Mouse (Mus musculus): Measurements from ENCODE around the gene Stam. TPM values are rescaled to one million over a fixed set of nuclear protein-coding genes. Genes with fewer than 3 reads are reported as not detected.

Stam gene
- polyA plus RNA-seq, 1 experiment = 31.9 TPM

DNA sequence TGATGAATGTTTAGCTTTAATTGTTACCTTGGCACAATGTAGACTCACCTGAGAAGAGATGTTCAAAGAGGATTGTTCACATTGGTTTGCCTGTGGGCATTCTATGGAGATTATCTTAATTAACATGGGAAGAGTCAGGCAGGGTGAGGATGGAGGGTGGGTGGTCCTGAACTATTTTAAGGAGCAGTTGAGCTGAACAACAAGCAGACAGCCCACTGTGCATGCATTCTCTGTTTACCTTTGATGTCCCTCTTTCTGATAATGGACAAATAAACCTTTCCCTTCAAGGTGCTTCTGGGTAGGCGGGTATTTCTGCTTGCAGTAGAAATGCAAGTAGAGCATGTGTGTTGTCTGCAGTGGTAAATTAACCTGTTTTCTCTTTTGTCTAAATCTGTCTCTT, 30.0 kb downstream of the Stam start:
- Histone ChIP-seq H3K4me3 (no peak overlapping the region), H3K36me3 (ENCODE audit: control insufficient read depth, insufficient read depth) (peaks cover 18% of the 10 kb centered on the region), H3ac (ENCODE audit: control insufficient read depth, insufficient read length) (no peak overlapping the region), H3K4me2 (ENCODE audit: low read depth) (no peak overlapping the region), H3K27me3 (ENCODE audit: control insufficient read depth, insufficient read depth, insufficient read length) (no peaks in the 10 kb centered on the region), H3K79me2 (ENCODE audit: control insufficient read depth, insufficient read depth) (peaks cover 97% of the 10 kb centered on the region)
- TF ChIP-seq POLR2AphosphoS2 (IDR thresholded peaks at IDR 0.05; ENCODE audit: insufficient read length, low read depth) = no peak
- TF ChIP-seq REST (IDR thresholded peaks at IDR 0.05; ENCODE audit: insufficient read depth, insufficient read length) = no peak
- TF ChIP-seq E2F4 (IDR thresholded peaks at IDR 0.05; ENCODE audit: insufficient read depth) = no peak
- TF ChIP-seq USF1 (IDR thresholded peaks at IDR 0.05; ENCODE audit: low read depth) = no peak
- TF ChIP-seq TCF12 (IDR thresholded peaks at IDR 0.05; ENCODE audit: insufficient read depth, poor library complexity, severe bottlenecking) = no peak
- no peak for TF ChIP-seq MYOG (IDR thresholded peaks at IDR 0.05; ENCODE audit: control insufficient read depth in 1 of 3, insufficient read depth in 1 of 3, insufficient read length in 2 of 3, low read depth in 2 of 3)

- H3K79me2 ChIP-seq (ENCODE audit: control insufficient read depth, insufficient read depth) = peaks cover 97% of the 10 kb centered on the region
- H3K36me3 ChIP-seq (ENCODE audit: control insufficient read depth, insufficient read depth) = peaks cover 13% of the 10 kb centered on the region
- no peak overlapping the region for H3K4me3 ChIP-seq
- H3K27me3 ChIP-seq (ENCODE audit: control insufficient read depth, insufficient read depth, insufficient read length) = no peaks in the 10 kb centered on the region
- TF ChIP-seq E2F4 (IDR thresholded peaks at IDR 0.05; ENCODE audit: insufficient read depth) (no peak), TCF3 (IDR thresholded peaks at IDR 0.05; ENCODE audit: insufficient read length, low read depth) (no peak), TCF12 (IDR thresholded peaks at IDR 0.05; ENCODE audit: insufficient read depth, poor library complexity, severe bottlenecking) (no peak), POLR2AphosphoS2 (IDR thresholded peaks at IDR 0.05; ENCODE audit: insufficient read length, low read depth) (no peak), CEBPB (IDR thresholded peaks at IDR 0.05; ENCODE audit: insufficient read depth, poor library complexity, severe bottlenecking) (no peak), USF1 (IDR thresholded peaks at IDR 0.05; ENCODE audit: low read depth) (peak; percentile 77)
- no peak overlapping the region for H3ac ChIP-seq (ENCODE audit: control insufficient read depth, insufficient read length)
- peak overlapping the region; percentile 62 for H3K4me2 ChIP-seq (ENCODE audit: low read depth)
Observed at GRCm38 (mm10) chr2:14107673-14108072, 33.8 kb downstream of the Stam start.

GRCm38 (mm10) chr2:14126387-14126786, 52.5 kb downstream of the Stam start:
- Histone ChIP-seq H3K4me3 (no peak overlapping the region), H3K27me3 (ENCODE audit: control insufficient read depth, insufficient read depth, insufficient read length) (no peaks in the 10 kb centered on the region), H3K4me2 (ENCODE audit: low read depth) (no peak overlapping the region), H3ac (ENCODE audit: control insufficient read depth, insufficient read length) (no peak overlapping the region), H3K36me3 (ENCODE audit: control insufficient read depth, insufficient read depth) (peaks cover 48% of the 10 kb centered on the region), H3K79me2 (ENCODE audit: control insufficient read depth, insufficient read depth) (no peaks in the 10 kb centered on the region)
- TF ChIP-seq TCF12 (IDR thresholded peaks at IDR 0.05; ENCODE audit: insufficient read depth, poor library complexity, severe bottlenecking) (no peak), E2F4 (IDR thresholded peaks at IDR 0.05; ENCODE audit: insufficient read depth) (no peak), POLR2A (IDR thresholded peaks at IDR 0.05; ENCODE audit: insufficient read length, low read depth) (no peak), REST (IDR thresholded peaks at IDR 0.05; ENCODE audit: insufficient read depth, insufficient read length) (no peak), MYOD1 (IDR thresholded peaks at IDR 0.05; ENCODE audit: control insufficient read depth in 1 of 3, insufficient read length in 2 of 3, low read depth in 2 of 3) (no peak), SRF (IDR thresholded peaks at IDR 0.05; ENCODE audit: control insufficient read depth, insufficient read length, low read depth) (no peak)

DNA sequence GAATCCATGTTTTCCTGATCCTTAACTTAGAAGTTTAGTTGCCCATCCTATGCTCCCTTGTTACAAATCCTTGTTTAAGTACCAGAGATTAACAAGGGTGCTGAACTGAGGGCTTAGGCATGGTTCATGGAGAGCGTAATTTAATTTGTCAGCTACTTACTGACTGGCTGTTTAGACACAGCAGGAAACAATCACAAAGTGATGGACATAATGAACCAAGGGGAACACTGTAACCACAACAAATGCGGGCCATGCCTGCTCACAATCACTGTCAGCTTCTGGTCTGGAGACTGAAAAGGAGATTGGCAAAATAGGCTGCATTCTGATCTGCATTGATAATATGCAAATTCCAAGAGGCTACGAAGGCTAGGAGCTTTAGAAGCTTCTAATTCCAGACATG, 53.7 kb downstream of the Stam start:
- Histone ChIP-seq H3K79me2 (ENCODE audit: control insufficient read depth, insufficient read depth) (no peaks in the 10 kb centered on the region), H3ac (ENCODE audit: control insufficient read depth, insufficient read length) (no peak overlapping the region), H3K36me3 (ENCODE audit: control insufficient read depth, insufficient read depth) (peaks cover 60% of the 10 kb centered on the region), H3K4me3 (no peak overlapping the region), H3K27me3 (ENCODE audit: control insufficient read depth, insufficient read depth, insufficient read length) (no peaks in the 10 kb centered on the region), H3K4me2 (ENCODE audit: low read depth) (no peak overlapping the region)
- TF ChIP-seq POLR2A (IDR thresholded peaks at IDR 0.05; ENCODE audit: insufficient read length, low read depth) = no peak
- TF ChIP-seq E2F4 (IDR thresholded peaks at IDR 0.05; ENCODE audit: insufficient read depth) = no peak
- TF ChIP-seq POLR2AphosphoS2 (IDR thresholded peaks at IDR 0.05; ENCODE audit: insufficient read length, low read depth) = no peak
- TF ChIP-seq MAX (IDR thresholded peaks at IDR 0.05; ENCODE audit: low read depth) = no peak
- no peak for TF ChIP-seq TCF3 (IDR thresholded peaks at IDR 0.05; ENCODE audit: insufficient read length, low read depth)
- no peak for TF ChIP-seq MYOD1 (IDR thresholded peaks at IDR 0.05; ENCODE audit: control insufficient read depth in 1 of 3, insufficient read length in 2 of 3, low read depth in 2 of 3)
- no peak for TF ChIP-seq SRF (IDR thresholded peaks at IDR 0.05; ENCODE audit: control insufficient read depth, insufficient read length, low read depth)

- no peak overlapping the region for H3K4me3 ChIP-seq
- H3K36me3 ChIP-seq (ENCODE audit: control insufficient read depth, insufficient read depth) = peaks cover 83% of the 10 kb centered on the region
- TF ChIP-seq TCF3 (IDR thresholded peaks at IDR 0.05; ENCODE audit: insufficient read length, low read depth) = no peak
- no peak for TF ChIP-seq MAX (IDR thresholded peaks at IDR 0.05; ENCODE audit: low read depth)
- TF ChIP-seq CEBPB (IDR thresholded peaks at IDR 0.05; ENCODE audit: insufficient read depth, poor library complexity, severe bottlenecking) = no peak
- no peak for TF ChIP-seq TCF12 (IDR thresholded peaks at IDR 0.05; ENCODE audit: insufficient read depth, poor library complexity, severe bottlenecking)
- TF ChIP-seq MYOG (IDR thresholded peaks at IDR 0.05; ENCODE audit: control insufficient read depth in 1 of 3, insufficient read depth in 1 of 3, insufficient read length in 2 of 3, low read depth in 2 of 3) = no peak
- TF ChIP-seq E2F4 (IDR thresholded peaks at IDR 0.05; ENCODE audit: insufficient read depth) = no peak
- TF ChIP-seq POLR2AphosphoS2 (IDR thresholded peaks at IDR 0.05; ENCODE audit: insufficient read length, low read depth) = no peak
- TF ChIP-seq REST (IDR thresholded peaks at IDR 0.05; ENCODE audit: insufficient read depth, insufficient read length) = no peak
- no peak for TF ChIP-seq USF1 (IDR thresholded peaks at IDR 0.05; ENCODE audit: low read depth)
- no peak for TF ChIP-seq POLR2A (IDR thresholded peaks at IDR 0.05; ENCODE audit: insufficient read length, low read depth)
- no peak for TF ChIP-seq SRF (IDR thresholded peaks at IDR 0.05; ENCODE audit: control insufficient read depth, insufficient read length, low read depth)
- no peak for TF ChIP-seq MYOD1 (IDR thresholded peaks at IDR 0.05; ENCODE audit: control insufficient read depth in 1 of 3, insufficient read length in 2 of 3, low read depth in 2 of 3)
- H3K27me3 ChIP-seq (ENCODE audit: control insufficient read depth, insufficient read depth, insufficient read length) = no peaks in the 10 kb centered on the region
- no peak overlapping the region for H3ac ChIP-seq (ENCODE audit: control insufficient read depth, insufficient read length)
- H3K4me2 ChIP-seq (ENCODE audit: low read depth) = no peak overlapping the region
- peaks cover 3% of the 10 kb centered on the region for H3K79me2 ChIP-seq (ENCODE audit: control insufficient read depth, insufficient read depth)
Observed at GRCm38 (mm10) chr2:14130641-14131339, 56.9 kb downstream of the Stam start.

All from myocyte (in vitro differentiated cells).